Comparison of ENCODE assay signal across 9 mouse cellular contexts in genomic region chr1:92647752-92648151, GRCm38 (mm10). TPM values are rescaled to one million over a fixed set of nuclear protein-coding genes. Genes with fewer than 3 reads are reported as not detected.
DNase-seq lines count a peak whose midpoint lies in the region; ATAC-seq and TF ChIP-seq lines count a peak whose summit lies in the region.
"Had no signal": no experiment of that assay in that cellular context is flagged by ENCODE, and none has a peak within 500 bp of the region (broad histone marks: within the 10 kb centered on the region; RNA-seq: fewer than 3 reads in every experiment).

No protein-coding gene starts in this region.

- in situ Hi-C loops in ES-E14 (cut with MboI; ENCODE audit: low sequenced_read_pairs in 2 of 2, unreplicated experiment in 2 of 2): no loop called here

- H3K27ac ChIP-seq in ES-E14 (ENCODE audit: insufficient read depth, low read depth, low read length, poor library complexity, severe bottlenecking): no peak overlapping the region
- H3K27ac ChIP-seq in lung, embryonic 15.5 days: no peak overlapping the region
- no peak overlapping the region for H3K27ac ChIP-seq in olfactory bulb, adult 2 months (ENCODE audit: insufficient read depth, low read depth, low read length)
- H3K27ac ChIP-seq: limb, embryonic 15.5 days had no signal

- peak; percentile 61 for DNase-seq in ES-E14 (ENCODE audit: low read depth, low spot score)
- peak; percentile 87 for DNase-seq in brain, embryonic 14.5 days (ENCODE audit: low read depth)
- DNase-seq in heart, postnatal 4 days: peak; percentile 82
- DNase-seq in layer of hippocampus, adult 11-12 months (ENCODE audit: low spot score): peak; percentile 75
- DNase-seq in urinary bladder, postnatal 25 days (ENCODE audit: low spot score): peak; percentile 74

- TF ChIP-seq POLR2A in brain, embryonic 14.5 days (IDR thresholded peaks at IDR 0.05; ENCODE audit: borderline replicate concordance, extremely low read depth, insufficient read depth, insufficient read length, poor library complexity, severe bottlenecking): no peak
- TF ChIP-seq POLR2A in olfactory bulb, adult 2 months (IDR thresholded peaks at IDR 0.05; ENCODE audit: insufficient read depth, low read depth, low read length): no peak

- peak; percentile 56 for ATAC-seq in erythroid progenitor cell, adult 5-6 weeks (replicated peaks; ENCODE audit: low FRiP score, poor library complexity, severe bottlenecking)
- ATAC-seq in lung, embryonic 15.5 days (ENCODE audit: borderline replicate concordance, extremely low read depth, low FRiP score, low TSS enrichment): 0 out of 2 replicates have a peak, but pooled peaks have one; percentile 25

- no peaks in the 10 kb centered on the region for H3K36me3 ChIP-seq in ES-E14 (ENCODE audit: control insufficient read depth, insufficient read depth, low read length, poor library complexity, severe bottlenecking)
- H3K36me3 ChIP-seq in lung, embryonic 15.5 days: no peaks in the 10 kb centered on the region
- H3K36me3 ChIP-seq: limb, embryonic 15.5 days had no signal

- H3K4me1 ChIP-seq in ES-E14 (ENCODE audit: control insufficient read depth in 2 of 2, insufficient read depth in 2 of 2, low read length in 2 of 2, poor library complexity in 1 of 2): peaks cover 0 to 4% of the 10 kb centered on the region in 2 experiments; a peak in 1 of 4 replicates
- H3K4me1 ChIP-seq in lung, embryonic 15.5 days: peaks cover 11% of the 10 kb centered on the region
- H3K4me1 ChIP-seq in olfactory bulb, adult 2 months (ENCODE audit: control insufficient read depth, insufficient read depth, low read length): peaks cover 7% of the 10 kb centered on the region; the same call in 1 of the 2 replicates

- no peaks in the 10 kb centered on the region; the same call in 1 of the 2 replicates for H3K27me3 ChIP-seq in lung, embryonic 15.5 days
- H3K27me3 ChIP-seq: limb, embryonic 15.5 days had no signal

- 9% methylated on average over 8 of the region's 8 CpGs for WGBS in lung, embryonic 15.5 days
- 5% methylated on average over 8 of the region's 8 CpGs for WGBS in olfactory bulb, adult 2 months

- TF ChIP-seq CTCF in brain, embryonic 14.5 days (IDR thresholded peaks at IDR 0.05; ENCODE audit: borderline replicate concordance, extremely low read depth, insufficient read depth, insufficient read length): peak; percentile 93
- peak; percentile 41; the same call in 1 of the 2 replicates for TF ChIP-seq CTCF in olfactory bulb, adult 2 months (IDR thresholded peaks at IDR 0.05; ENCODE audit: insufficient read depth, low read depth, low read length)

- no peaks in the 10 kb centered on the region for H3K9me3 ChIP-seq in ES-E14 (ENCODE audit: control insufficient read depth, insufficient read depth, low read depth, low read length)
- no peaks in the 10 kb centered on the region for H3K9me3 ChIP-seq in lung, embryonic 15.5 days
- H3K9me3 ChIP-seq: limb, embryonic 15.5 days had no signal

- no peak overlapping the region for H3K9ac ChIP-seq in ES-E14 (ENCODE audit: insufficient read depth, low read depth, low read length, poor library complexity, severe bottlenecking)
- no peak overlapping the region for H3K9ac ChIP-seq in lung, embryonic 15.5 days

- peak overlapping the region; percentile 26 for H3K4me2 ChIP-seq in lung, embryonic 15.5 days
- H3K4me2 ChIP-seq: limb, embryonic 15.5 days had no signal

- H3K4me3 ChIP-seq in ES-E14 (ENCODE audit: insufficient read depth in 1 of 2, low read depth in 1 of 2, low read length in 2 of 2, poor library complexity in 1 of 2, severe bottlenecking in 1 of 2): no peak overlapping the region
- H3K4me3 ChIP-seq in lung, embryonic 15.5 days: no peak overlapping the region
- H3K4me3 ChIP-seq in olfactory bulb, adult 2 months (ENCODE audit: insufficient read depth, low read depth, low read length): no peak overlapping the region
- H3K4me3 ChIP-seq: limb, embryonic 15.5 days had no signal

TF ChIP-seq in ES-E14, 5 proteins besides CTCF, POLR2A, EP300 and RAD21:
- TF ChIP-seq ZC3H11A (IDR thresholded peaks at IDR 0.05; ENCODE audit: borderline replicate concordance, low read depth, low read length) (no peak; the same call in 1 of the 2 replicates), ZNF384 (IDR thresholded peaks at IDR 0.05; ENCODE audit: low read depth, low read length) (no peak), HCFC1 (IDR thresholded peaks at IDR 0.05; ENCODE audit: borderline replicate concordance, insufficient read depth, low read length) (no peak), CHD2 (IDR thresholded peaks at IDR 0.05; ENCODE audit: low read depth, low read length) (no peak), MAFK (IDR thresholded peaks at IDR 0.05; ENCODE audit: insufficient read depth, low read depth, low read length) (no peak)

RNA-seq across cellular contexts. Expression of gene Otos, which starts 0.9 kb away (rescaled TPM):
- 0.26 TPM in 1 of 2 replicates, not detected in the other for total RNA-seq in ES-E14 (2012; rRNA removed)
- polyA plus RNA-seq in brain, embryonic 14.5 days (2012; rRNA removed): 0.11 and 0.14 TPM in 2 replicates
- total RNA-seq in erythroid progenitor cell, adult 5-6 weeks (2015; ENCODE audit: low replicate concordance): not detected in 2 replicates
- total RNA-seq in erythroid progenitor cell, adult 5-6 weeks (2017; ENCODE audit: low replicate concordance): not detected in 2 replicates
- total RNA-seq in heart, postnatal 4 days (2021): not detected
- polyA plus RNA-seq in lung, embryonic 15.5 days (2015; fragmentation: Nextera tagmentation; extraction: Ambion mirVana): 0.31 TPM in 1 of 2 replicates, not detected in the other
- polyA plus RNA-seq in olfactory bulb, adult 2 months (2012; ENCODE audit: insufficient read depth, insufficient read length, low replicate concordance, missing spikeins): not detected in 2 replicates
- polyA plus RNA-seq: limb, embryonic 15.5 days had no signal

RNA-seq across cellular contexts. Expression of gene Cops9, which starts 6.0 kb away (rescaled TPM):
- total RNA-seq in ES-E14 (2012; rRNA removed): 124 and 176 TPM in 2 replicates
- 262 and 380 TPM in 2 replicates for polyA plus RNA-seq in brain, embryonic 14.5 days (2012; rRNA removed)
- 57.3 and 61.2 TPM in 2 replicates for total RNA-seq in erythroid progenitor cell, adult 5-6 weeks (2015; ENCODE audit: low replicate concordance)
- 22.7 and 46.8 TPM in 2 replicates for total RNA-seq in erythroid progenitor cell, adult 5-6 weeks (2017; ENCODE audit: low replicate concordance)
- total RNA-seq in heart, postnatal 4 days (2021): 100 to 1,000 TPM; 198 to 214 TPM
- 354 and 385 TPM in 2 replicates for polyA plus RNA-seq in lung, embryonic 15.5 days (2015; fragmentation: Nextera tagmentation; extraction: Ambion mirVana)
- not detected in 2 replicates for polyA plus RNA-seq in olfactory bulb, adult 2 months (2012; ENCODE audit: insufficient read depth, insufficient read length, low replicate concordance, missing spikeins)

RNA-seq across cellular contexts. Expression of gene Olfr12, which starts 30.2 kb away (rescaled TPM):
- total RNA-seq in ES-E14 (2012; rRNA removed): 0.05 and 0.22 TPM in 2 replicates
- not detected in 2 replicates for polyA plus RNA-seq in brain, embryonic 14.5 days (2012; rRNA removed)
- not detected in 2 replicates for total RNA-seq in erythroid progenitor cell, adult 5-6 weeks (2015; ENCODE audit: low replicate concordance)
- total RNA-seq in erythroid progenitor cell, adult 5-6 weeks (2017; ENCODE audit: low replicate concordance): not detected in 2 replicates
- not detected for total RNA-seq in heart, postnatal 4 days (2021)
- polyA plus RNA-seq in lung, embryonic 15.5 days (2015; fragmentation: Nextera tagmentation; extraction: Ambion mirVana): not detected in 2 replicates
- polyA plus RNA-seq in olfactory bulb, adult 2 months (2012; ENCODE audit: insufficient read depth, insufficient read length, low replicate concordance, missing spikeins): not detected in 2 replicates
- polyA plus RNA-seq: limb, embryonic 15.5 days had no signal

RNA-seq across cellular contexts. Expression of gene Olfr1410, which starts 42.2 kb away (rescaled TPM):
- total RNA-seq in ES-E14 (2012; rRNA removed): 0.05 and 0.09 TPM in 2 replicates
- polyA plus RNA-seq in brain, embryonic 14.5 days (2012; rRNA removed): not detected in 2 replicates
- total RNA-seq in erythroid progenitor cell, adult 5-6 weeks (2015; ENCODE audit: low replicate concordance): not detected in 2 replicates
- total RNA-seq in erythroid progenitor cell, adult 5-6 weeks (2017; ENCODE audit: low replicate concordance): not detected in 2 replicates
- not detected for total RNA-seq in heart, postnatal 4 days (2021)
- not detected in 2 replicates for polyA plus RNA-seq in lung, embryonic 15.5 days (2015; fragmentation: Nextera tagmentation; extraction: Ambion mirVana)
- polyA plus RNA-seq in olfactory bulb, adult 2 months (2012; ENCODE audit: insufficient read depth, insufficient read length, low replicate concordance, missing spikeins): not detected in 2 replicates
- polyA plus RNA-seq: limb, embryonic 15.5 days had no signal

RNA-seq across cellular contexts. Expression of gene Olfr1411, which starts 53.5 kb away (rescaled TPM):
- total RNA-seq in ES-E14 (2012; rRNA removed): not detected in 2 replicates
- not detected in 2 replicates for polyA plus RNA-seq in brain, embryonic 14.5 days (2012; rRNA removed)
- total RNA-seq in erythroid progenitor cell, adult 5-6 weeks (2015; ENCODE audit: low replicate concordance): not detected in 2 replicates
- not detected in 2 replicates for total RNA-seq in erythroid progenitor cell, adult 5-6 weeks (2017; ENCODE audit: low replicate concordance)
- not detected for total RNA-seq in heart, postnatal 4 days (2021)
- polyA plus RNA-seq in lung, embryonic 15.5 days (2015; fragmentation: Nextera tagmentation; extraction: Ambion mirVana): not detected in 2 replicates
- polyA plus RNA-seq in olfactory bulb, adult 2 months (2012; ENCODE audit: insufficient read depth, insufficient read length, low replicate concordance, missing spikeins): not detected in 2 replicates
- polyA plus RNA-seq: limb, embryonic 15.5 days had no signal
